Mouse (Mus musculus) kidney, embryonic 16.5 days (tissue): ENCODE results near the gene Syne2. TPM values are rescaled to one million over a fixed set of nuclear protein-coding genes. Genes with fewer than 3 reads are reported as not detected.
"Not testable (repeated sequence)": the region's sequence is repeated elsewhere in the genome, so short reads cannot be mapped to it uniquely, and the experiment has no call there.

ENCODE experiments used
- ATAC-seq: fragments of 200-750 bp; cut with Nextera tagmentation; 2 replicates; pipeline ENCODE4 v1.8.0; 2017; ENCODE audit warnings: moderate TSS enrichment; ENCODE audit not compliant: low FRiP score, low TSS enrichment
- H3K27ac ChIP-seq: fragments of 300-500 bp; sonication (generic); 2 replicates; pipeline ENCODE4 v1.5.1; 2014; ENCODE audit warnings: low read length
- H3K27me3 ChIP-seq: fragments of 300-500 bp; sonication (generic); 2 replicates; pipeline ENCODE4 v1.6.1; 2014; ENCODE audit warnings: low read length, control low read depth, mixed read lengths; ENCODE audit not compliant: insufficient read depth
- H3K36me3 ChIP-seq: fragments of 300-500 bp; sonication (generic); 2 replicates; pipeline ENCODE4 v1.6.1; 2014; ENCODE audit warnings: low read length, control low read depth, mixed read lengths; ENCODE audit not compliant: insufficient read depth
- H3K4me1 ChIP-seq: fragments of 300-500 bp; sonication (generic); 2 replicates; pipeline ENCODE4 v1.6.1; 2014; ENCODE audit warnings: low read length, control low read depth, mixed read lengths; ENCODE audit not compliant: insufficient read depth
- H3K4me2 ChIP-seq: fragments of 300-500 bp; sonication (generic); replicated peaks from 2 replicates; pipeline ENCODE4 v1.6.1; 2014; ENCODE audit warnings: low read depth, low read length
- H3K4me3 ChIP-seq: fragments of 300-500 bp; sonication (generic); 2 replicates; pipeline ENCODE4 v1.5.1; 2014; ENCODE audit warnings: mild to moderate bottlenecking, low read length
- H3K9ac ChIP-seq: fragments of 300-500 bp; sonication (generic); replicated peaks from 2 replicates; pipeline ENCODE4 v1.6.1; 2014; ENCODE audit warnings: low read length
- H3K9me3 ChIP-seq: fragments of 300-500 bp; sonication (generic); 2 replicates; pipeline ENCODE4 v1.6.1; 2016; ENCODE audit warnings: low read length, control low read depth
- WGBS: fragments of 180-500 bp; shearing (Covaris S2); extraction: QIAGEN DNeasy Blood & Tissue Kit; methylation state at CpG from one replicate; pipeline ENCODE4 v1.1.7; 2014; 5-methylcytosine and 5-hydroxymethylcytosine counted together
- polyA plus RNA-seq: library from polyadenylated mRNA; unstranded; fragments of >200 nt; fragmentation: Nextera tagmentation; extraction: Ambion mirVana; gene quantifications from 2 replicates; pipeline ENCODE4 v1.2.1, GENCODE M21; 2015

Syne2 gene
- 58.7 and 61.9 TPM in 2 replicates for polyA plus RNA-seq

GRCm38 (mm10) chr12:75817959-75818452, at the start of gene Syne2:
Gene Syne2, plus strand, starts transcription at chr12:75818134.
- Histone ChIP-seq H3K9me3 (no peaks in the 10 kb centered on the region), H3K9ac (peak within 1 kb of the TSS; percentile 96), H3K36me3 (no peaks in the 10 kb centered on the region), H3K4me2 (peak within 1 kb of the TSS; percentile 62), H3K27ac (peak within 1 kb of the TSS; percentile 80), H3K4me3 (peak within 1 kb of the TSS; percentile 80), H3K27me3 (0 out of 2 replicates have a peak, but pooled peaks cover 3% of the 10 kb centered on the region), H3K4me1 (peaks cover 32% of the 10 kb centered on the region)
- WGBS: under 1% methylated on average over 53 of the region's 54 CpGs
- ATAC-seq: peak; percentile 96

- no peak for ATAC-seq
- WGBS: 56% methylated on average over 3 of the region's 3 CpGs
These were observed 46.5 kb upstream of the Syne2 start for GRCm38 (mm10) chr12:75771410-75771809.

DNA sequence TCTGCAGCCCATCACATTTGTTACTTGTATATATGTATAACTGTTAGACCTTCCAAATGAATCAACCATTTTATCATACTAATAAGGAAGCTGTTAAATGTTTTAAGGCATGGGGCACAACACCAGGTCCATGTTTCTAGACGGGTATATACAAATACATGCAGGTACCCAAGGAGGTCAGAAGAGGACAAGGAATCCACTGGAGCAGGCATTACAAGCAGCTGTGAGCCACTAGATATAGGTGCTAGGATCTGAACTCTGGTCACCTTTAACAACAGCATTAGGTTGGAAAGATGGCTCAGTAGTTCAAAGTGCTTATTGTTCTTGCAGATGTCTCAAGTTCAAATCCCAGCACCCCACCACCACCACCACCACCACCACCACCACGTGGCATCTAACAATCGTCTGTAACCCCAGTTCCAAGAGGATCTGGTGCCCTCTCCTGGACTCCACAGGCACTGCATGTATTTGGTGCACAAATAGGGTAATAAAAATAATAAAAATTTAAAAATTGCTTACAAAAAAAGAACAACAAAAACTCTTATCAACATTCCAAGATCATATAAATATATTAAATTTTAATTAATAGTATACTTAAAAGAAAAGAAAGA, 45.4 kb upstream of the Syne2 start:
- ATAC-seq: no peak
- Histone ChIP-seq H3K27me3 (no peaks in the 10 kb centered on the region), H3K27ac (no peak overlapping the region), H3K9me3 (0 out of 2 replicates have a peak, but pooled peaks cover 2% of the 10 kb centered on the region), H3K9ac (no peak overlapping the region), H3K4me2 (no peak overlapping the region), H3K4me1 (no peaks in the 10 kb centered on the region), H3K4me3 (no peak overlapping the region), H3K36me3 (no peaks in the 10 kb centered on the region)
- 21% methylated on average over 3 of the region's 3 CpGs for WGBS

More at GRCm38 (mm10) chr12:75771410-75771809, 46.5 kb upstream of the Syne2 start:
- no peaks in the 10 kb centered on the region for H3K27me3 ChIP-seq
- H3K9ac ChIP-seq: no peak overlapping the region
- no peak overlapping the region for H3K27ac ChIP-seq
- peaks cover 8% of the 10 kb centered on the region for H3K4me1 ChIP-seq
- H3K4me2 ChIP-seq: no peak overlapping the region
- H3K36me3 ChIP-seq: no peaks in the 10 kb centered on the region
- H3K9me3 ChIP-seq: 0 out of 2 replicates have a peak, but pooled peaks cover 2% of the 10 kb centered on the region
- no peak overlapping the region for H3K4me3 ChIP-seq

DNA sequence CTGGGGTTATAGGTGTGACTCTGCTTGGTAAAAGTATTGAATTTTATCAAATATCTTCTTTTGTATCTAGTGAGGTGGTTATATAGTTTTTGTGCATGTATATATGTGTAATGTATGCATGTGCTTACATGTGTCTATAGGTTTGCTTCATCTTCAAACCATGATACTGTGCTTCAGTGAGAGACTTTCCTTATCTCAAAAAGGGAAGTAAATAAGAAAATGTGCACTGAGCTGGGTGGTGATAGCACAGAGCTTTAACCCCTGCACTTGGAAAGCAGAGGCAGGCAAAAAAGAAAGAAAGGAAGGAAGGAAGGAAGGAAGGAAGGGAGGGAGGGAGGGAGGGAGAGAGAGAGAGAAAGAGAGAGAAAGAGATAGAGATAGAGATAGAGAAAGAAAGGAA, 36.5 kb upstream of the Syne2 start:
- peaks cover 4% of the 10 kb centered on the region for H3K9me3 ChIP-seq
- no peaks in the 10 kb centered on the region for H3K4me1 ChIP-seq
- H3K4me2 ChIP-seq: no peak overlapping the region
- no peaks in the 10 kb centered on the region for H3K27me3 ChIP-seq
- H3K9ac ChIP-seq: no peak overlapping the region
- ATAC-seq: no peak
- no peak overlapping the region for H3K4me3 ChIP-seq
- H3K36me3 ChIP-seq: no peaks in the 10 kb centered on the region
- H3K27ac ChIP-seq: no peak overlapping the region

GRCm38 (mm10) chr12:75781995-75782394, 35.9 kb upstream of the Syne2 start:
- Histone ChIP-seq H3K9ac (no peak overlapping the region), H3K36me3 (no peaks in the 10 kb centered on the region), H3K4me3 (no peak overlapping the region), H3K9me3 (peaks cover 4% of the 10 kb centered on the region), H3K4me1 (no peaks in the 10 kb centered on the region), H3K4me2 (no peak overlapping the region), H3K27ac (no peak overlapping the region), H3K27me3 (no peaks in the 10 kb centered on the region)
- no peak for ATAC-seq
- 83% methylated on average over 7 of the region's 7 CpGs for WGBS

DNA sequence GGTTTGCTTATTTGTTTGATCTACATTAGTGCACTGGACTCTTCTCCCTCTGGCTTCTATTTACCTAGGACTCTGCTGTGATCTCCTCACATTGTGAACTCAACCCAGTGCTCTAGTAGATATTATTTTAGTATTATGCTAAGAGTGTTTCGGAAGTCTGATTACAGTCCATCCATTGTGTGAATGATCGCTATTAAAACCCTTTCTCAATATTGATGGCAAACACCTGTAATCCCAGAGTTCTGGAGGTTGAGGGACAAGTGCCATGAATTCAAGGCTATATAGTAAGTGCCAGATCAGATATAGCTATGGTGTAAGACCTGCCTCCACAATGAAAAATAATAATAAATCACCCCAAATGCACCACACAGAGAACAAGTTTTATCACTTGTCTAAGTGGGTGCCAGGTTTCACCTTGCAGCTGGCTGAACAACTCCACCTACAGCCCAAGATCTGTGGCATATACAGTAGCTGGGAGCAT, 33.6 kb upstream of the Syne2 start:
- H3K9ac ChIP-seq: no peak overlapping the region
- 91% methylated on average over 2 of the region's 2 CpGs for WGBS
- H3K36me3 ChIP-seq: no peaks in the 10 kb centered on the region
- H3K4me1 ChIP-seq: no peaks in the 10 kb centered on the region
- peaks cover 4% of the 10 kb centered on the region; the same call in 1 of the 2 replicates for H3K9me3 ChIP-seq
- no peak overlapping the region for H3K4me2 ChIP-seq
- ATAC-seq: no peak
- no peak overlapping the region for H3K4me3 ChIP-seq
- H3K27ac ChIP-seq: no peak overlapping the region
- no peaks in the 10 kb centered on the region for H3K27me3 ChIP-seq

GRCm38 (mm10) chr12:75786681-75787080, 31.3 kb upstream of the Syne2 start:
- H3K27me3 ChIP-seq, ATAC-seq, H3K4me3 ChIP-seq, H3K9ac ChIP-seq, H3K4me1 ChIP-seq, H3K9me3 ChIP-seq, H3K4me2 ChIP-seq, H3K27ac ChIP-seq, H3K36me3 ChIP-seq: not testable (repeated sequence)
- 1% methylated on average over 2 of the region's 2 CpGs for WGBS

DNA sequence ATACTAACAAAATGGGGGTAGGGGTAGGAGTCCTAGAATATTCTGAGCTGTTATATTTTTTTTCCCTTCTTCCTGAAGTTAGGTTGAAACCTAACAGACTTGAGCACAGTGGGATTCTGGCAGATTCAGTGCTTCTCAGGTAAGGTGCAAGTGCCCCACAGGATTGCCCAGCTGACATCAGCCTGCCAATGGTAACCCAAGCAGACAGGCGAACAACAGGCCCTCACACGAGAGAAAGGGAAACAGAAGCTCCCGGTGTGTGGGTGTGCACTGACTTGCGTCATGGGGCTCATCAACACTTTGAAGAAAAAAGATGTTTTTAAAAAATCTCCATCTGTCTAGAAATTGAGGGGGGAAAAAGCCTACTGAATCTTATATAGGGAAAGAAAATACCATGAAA, 28.5 kb upstream of the Syne2 start:
- Histone ChIP-seq H3K9me3 (no peaks in the 10 kb centered on the region), H3K27ac (no peak overlapping the region), H3K36me3 (no peaks in the 10 kb centered on the region), H3K27me3 (no peaks in the 10 kb centered on the region), H3K4me1 (no peaks in the 10 kb centered on the region), H3K4me2 (no peak overlapping the region), H3K9ac (no peak overlapping the region), H3K4me3 (no peak overlapping the region)
- 50% methylated on average over 4 of the region's 4 CpGs for WGBS
- no peak for ATAC-seq

GRCm38 (mm10) chr12:75794527-75794926, 23.4 kb upstream of the Syne2 start:
- no peaks in the 10 kb centered on the region for H3K4me1 ChIP-seq
- no peak for ATAC-seq
- H3K9ac ChIP-seq: no peak overlapping the region
- H3K4me2 ChIP-seq: no peak overlapping the region
- no peaks in the 10 kb centered on the region for H3K27me3 ChIP-seq
- WGBS: 74% methylated on average over 4 of the region's 4 CpGs
- no peak overlapping the region for H3K4me3 ChIP-seq
- H3K27ac ChIP-seq: no peak overlapping the region
- no peaks in the 10 kb centered on the region for H3K36me3 ChIP-seq
- no peaks in the 10 kb centered on the region for H3K9me3 ChIP-seq

DNA sequence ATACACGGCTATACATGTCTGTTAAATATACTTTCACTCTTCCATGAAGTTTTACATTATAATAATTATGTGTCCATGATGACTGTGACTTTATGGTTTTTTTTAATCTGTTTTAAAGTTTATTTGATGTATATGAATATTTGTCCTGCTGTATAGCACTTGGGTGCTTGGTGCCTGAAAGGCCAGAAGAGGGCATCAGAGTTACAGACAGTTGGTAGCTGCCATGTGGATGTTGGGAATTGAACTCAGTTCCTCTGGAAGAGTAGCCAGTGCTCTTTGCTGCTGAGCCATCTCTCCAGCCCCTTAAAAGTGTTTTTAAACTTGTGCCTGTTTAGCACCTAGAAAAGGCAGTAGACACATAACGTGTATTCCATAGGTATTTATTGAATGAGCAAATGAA, 21.4 kb upstream of the Syne2 start:
- no peaks in the 10 kb centered on the region for H3K27me3 ChIP-seq
- no peak for ATAC-seq
- no peak overlapping the region for H3K9ac ChIP-seq
- no peak overlapping the region for H3K4me2 ChIP-seq
- H3K4me1 ChIP-seq: no peaks in the 10 kb centered on the region
- H3K36me3 ChIP-seq: no peaks in the 10 kb centered on the region
- H3K27ac ChIP-seq: no peak overlapping the region
- no peak overlapping the region for H3K4me3 ChIP-seq
- WGBS: 81% methylated on average over 2 of the region's 2 CpGs
- H3K9me3 ChIP-seq: no peaks in the 10 kb centered on the region
